Mouse (Mus musculus): ENCODE measurements around the gene Ccr2. TPM values are rescaled to one million over a fixed set of nuclear protein-coding genes. Genes with fewer than 3 reads are reported as not detected.

The Ccr2 gene
- 5.0 and 7.6 TPM in 2 replicates for polyA plus RNA-seq (2012; ENCODE audit: low replicate concordance)

DNA sequence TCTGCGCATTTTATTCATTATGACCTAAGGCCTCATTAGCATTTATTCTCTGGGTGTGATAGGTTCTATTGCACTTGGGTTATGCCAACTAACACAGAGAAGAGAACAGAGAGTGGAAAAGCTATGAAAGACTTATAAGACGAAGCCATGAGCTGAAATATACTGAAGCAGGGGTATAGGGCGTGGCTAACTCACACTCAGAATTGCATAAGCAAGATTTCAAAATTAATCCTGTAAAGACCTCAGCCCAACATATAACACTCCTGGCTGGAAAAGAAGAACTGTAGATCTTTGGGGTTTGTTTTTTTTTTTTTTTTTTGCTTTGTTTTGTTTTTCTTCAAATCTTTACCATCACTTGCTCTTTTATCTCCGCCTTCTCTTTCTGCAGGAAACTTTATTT is at the start of gene Ccr2:
Gene Ccr2, plus strand, starts transcription at position 228 of the 400 bp plus-strand sequence.

DNA sequence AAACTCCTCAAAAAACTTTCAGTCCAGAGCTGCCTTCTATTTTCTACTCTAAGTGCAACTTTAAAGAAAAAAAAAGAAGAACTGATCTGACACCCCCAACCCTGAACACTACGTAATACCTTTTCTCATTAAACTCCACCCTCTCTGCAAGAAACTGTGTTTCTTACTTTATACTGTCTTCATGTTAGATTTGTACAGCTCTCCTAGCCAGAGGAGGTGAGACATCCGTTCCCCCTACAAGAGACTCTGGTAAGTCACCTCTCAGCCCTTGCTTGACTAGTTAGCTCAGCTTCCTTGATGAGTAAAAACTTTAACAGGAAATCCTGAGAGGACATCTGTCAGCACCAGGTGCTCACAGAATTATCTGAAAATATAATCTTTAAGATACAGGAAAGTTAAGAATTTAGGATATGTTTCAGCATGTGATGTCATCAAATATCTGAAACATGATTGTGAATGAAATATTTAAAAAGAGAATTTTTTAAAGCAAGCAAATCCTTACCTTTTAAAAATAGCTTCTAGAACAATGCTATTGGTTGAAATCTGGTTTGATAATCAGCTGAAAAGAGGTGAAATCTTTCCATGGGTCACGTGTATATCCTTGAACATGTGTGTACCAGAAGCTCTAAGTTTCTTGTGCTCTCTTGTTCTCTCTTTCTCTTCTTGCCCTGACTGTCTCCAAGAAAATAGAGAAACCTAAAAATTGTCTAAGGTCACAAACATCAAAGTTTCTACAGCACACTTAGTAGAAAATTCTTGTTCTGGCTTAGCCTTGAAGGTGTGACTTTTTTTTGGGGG is 19.8 kb downstream of the Ccr2 start, which contains the start of gene Ccr5:
Gene Ccr5, plus strand, starts transcription at position 157 of the 798 bp plus-strand sequence.

Other genes with a start within 250 kb of the Ccr2 start
- 0.17 and 0.71 TPM in 2 replicates for gene Xcr1, start 239.9 kb upstream of the Ccr2 start, polyA plus RNA-seq (2012; ENCODE audit: low replicate concordance)
- gene Ccr1, start 133.3 kb upstream of the Ccr2 start, polyA plus RNA-seq (2012; ENCODE audit: low replicate concordance) = 1.2 and 1.5 TPM in 2 replicates
- gene Ccr1l1, start 123.5 kb upstream of the Ccr2 start, polyA plus RNA-seq (2012; ENCODE audit: low replicate concordance) = 0.13 TPM in 1 of 2 replicates, not detected in the other
- gene Ccr3, start 80.0 kb upstream of the Ccr2 start, polyA plus RNA-seq (2012; ENCODE audit: low replicate concordance) = 0.47 and 4.1 TPM in 2 replicates
- 0.29 and 0.51 TPM in 2 replicates for gene Ccr5, start 19.6 kb downstream of the Ccr2 start, polyA plus RNA-seq (2012; ENCODE audit: low replicate concordance)
- gene 2010315B03Rik, start 210.7 kb downstream of the Ccr2 start, polyA plus RNA-seq (2012; ENCODE audit: low replicate concordance) = 1.5 TPM in 1 of 2 replicates, not detected in the other

Data from hematopoietic multipotent progenitor cell, adult 10-12 weeks (in vitro differentiated cells).